Mouse (Mus musculus): ENCODE data around the gene Ctdspl. TPM values are rescaled to one million over a fixed set of nuclear protein-coding genes. Genes with fewer than 3 reads are reported as not detected.

Gene Ctdspl
- polyA plus RNA-seq, 1 experiment from 2014 or later: 10.0 TPM

DNA sequence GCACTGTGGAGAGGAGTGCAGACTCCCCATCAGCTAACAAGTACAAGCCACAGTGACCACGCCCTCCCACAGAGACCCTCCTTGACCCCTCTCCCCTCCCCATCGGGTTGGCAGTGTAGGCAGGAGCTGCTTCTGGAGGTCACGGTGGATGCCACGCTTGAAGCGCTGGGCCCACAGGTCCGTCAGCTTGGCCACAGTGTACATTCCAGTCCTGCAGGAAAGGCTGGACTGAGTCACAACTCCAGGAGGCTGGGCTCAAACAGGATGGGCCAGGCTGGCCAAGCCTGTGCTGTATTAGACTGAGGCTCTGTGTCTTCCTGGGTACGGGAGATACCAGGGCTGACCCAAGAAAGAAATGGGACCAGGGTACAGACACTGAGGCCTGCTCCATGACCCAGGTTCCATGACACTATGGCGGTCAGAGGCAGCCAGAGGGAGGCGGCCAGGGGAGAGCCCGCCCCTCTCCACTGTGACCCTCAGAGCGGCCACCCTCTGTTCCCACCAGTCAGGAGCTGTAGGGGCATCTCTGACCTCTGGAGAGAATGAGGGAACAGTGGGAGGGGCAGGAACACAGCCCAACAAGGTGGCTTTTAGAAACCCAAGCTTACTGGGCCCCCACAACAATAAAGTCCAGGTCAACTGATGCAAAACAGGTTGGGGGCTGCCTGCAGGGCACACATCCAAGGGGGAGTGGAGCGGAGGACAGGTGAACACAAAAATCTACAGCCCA, 165.5 kb downstream of the Ctdspl start:
- H3K27me3 ChIP-seq (ENCODE audit: control insufficient read depth, insufficient read depth, low read length): no peaks in the 10 kb centered on the region
- no peak overlapping the region for H3K27ac ChIP-seq (replicated peaks; ENCODE audit: low read depth, low read length)
- DNase-seq (ENCODE audit: low spot score): no peak

DNA sequence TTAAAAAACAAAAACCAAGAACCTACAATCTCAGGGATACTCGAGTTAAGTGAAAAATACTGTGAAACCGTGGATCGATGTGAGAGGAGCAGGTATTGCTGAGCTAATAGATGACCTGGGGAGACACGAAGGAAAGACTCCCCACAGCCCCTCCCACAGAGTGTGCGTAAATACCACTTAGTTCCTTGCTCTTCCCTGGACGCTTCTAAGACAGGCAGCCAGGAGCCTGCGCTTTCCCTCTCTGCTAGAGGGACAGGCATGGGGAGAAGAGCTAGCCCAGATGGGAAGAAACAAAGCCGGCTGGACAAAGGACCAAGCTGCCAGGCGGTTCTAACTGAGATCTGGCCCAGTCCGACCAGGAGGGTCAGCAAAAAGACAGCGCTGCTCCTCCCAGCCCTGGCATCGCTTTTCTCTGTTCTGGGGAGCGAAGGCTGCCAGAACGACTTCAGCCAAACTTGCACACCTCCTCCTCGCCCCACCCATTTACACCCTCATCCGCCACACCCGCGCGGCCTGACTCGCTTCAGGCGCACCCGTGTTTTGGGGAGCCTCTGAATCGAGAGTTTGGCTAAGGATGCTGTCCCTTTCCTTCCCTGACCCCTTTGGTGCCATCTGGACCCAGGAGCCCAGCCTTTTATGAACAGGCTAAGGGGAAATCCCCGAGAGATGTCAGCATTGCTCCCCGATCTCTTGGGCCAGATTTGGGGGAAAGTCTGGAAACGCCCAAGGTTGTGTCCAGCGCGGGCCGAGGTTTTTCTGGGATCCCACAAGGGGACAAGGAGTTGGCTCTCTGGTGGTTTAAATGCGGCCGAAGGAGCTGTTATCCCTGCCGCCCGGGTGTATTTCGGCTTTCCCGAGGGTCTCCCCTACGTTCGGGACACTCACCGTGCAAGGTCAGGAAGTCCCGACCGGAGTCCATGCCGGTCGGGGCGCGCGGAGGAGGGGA, 166.5 kb downstream of the Ctdspl start:
- Histone ChIP-seq H3K9me3 (replicated peaks; ENCODE audit: control insufficient read depth, low read length) (no peaks in the 10 kb centered on the region), H3K27ac (replicated peaks; ENCODE audit: low read depth, low read length) (no peak overlapping the region), H3K4me2 (ENCODE audit: low read depth, low read length) (peak overlapping the region; percentile 88), H3K4me1 (ENCODE audit: control insufficient read depth, insufficient read depth, low read length) (no peaks in the 10 kb centered on the region), H3K4me3 (ENCODE audit: low read depth, low read length) (peak overlapping the region; percentile 61), H3K36me3 (replicated peaks; ENCODE audit: control insufficient read depth, insufficient read depth, low read depth, low read length) (no peaks in the 10 kb centered on the region), H3K9ac (replicated peaks; ENCODE audit: low read length) (peak overlapping the region; percentile 68), H3K27me3 (ENCODE audit: control insufficient read depth, insufficient read depth, low read length) (no peaks in the 10 kb centered on the region)
- ATAC-seq (replicated peaks; ENCODE audit: insufficient number of reproducible peaks, low FRiP score, low TSS enrichment, low read depth) (no peak), DNase-seq (ENCODE audit: low spot score) (peak; percentile 24)
- WGBS: 3% methylated on average over 45 of the region's 45 CpGs

More for the DNA sequence above, 165.5 kb downstream of the Ctdspl start:
- Histone ChIP-seq H3K9me3 (replicated peaks; ENCODE audit: control insufficient read depth, low read length) (no peaks in the 10 kb centered on the region), H3K9ac (replicated peaks; ENCODE audit: low read length) (no peak overlapping the region), H3K4me1 (ENCODE audit: control insufficient read depth, insufficient read depth, low read length) (no peaks in the 10 kb centered on the region), H3K36me3 (replicated peaks; ENCODE audit: control insufficient read depth, insufficient read depth, low read depth, low read length) (no peaks in the 10 kb centered on the region), H3K4me3 (ENCODE audit: low read depth, low read length) (no peak overlapping the region), H3K4me2 (ENCODE audit: low read depth, low read length) (peak overlapping the region; percentile 16)
- 64% methylated on average over 12 of the region's 12 CpGs for WGBS
- ATAC-seq (replicated peaks; ENCODE audit: insufficient number of reproducible peaks, low FRiP score, low TSS enrichment, low read depth): 0 out of 2 replicates have a peak, but pooled peaks have one; percentile 11

Small RNA genes within 50 kb of the gene (microRNA-seq; reads per million reads assigned to microRNA genes)
- gene Mir26a-1 (ENCODE audit: borderline number of aligned reads): 18.8 reads per million, percentile 20 among the genes with 10 or more reads in this experiment

Other genes with a start within 250 kb of the Ctdspl start
- gene Vill, start 126.3 kb downstream of the Ctdspl start, polyA plus RNA-seq (2014; fragmentation: Nextera tagmentation; extraction: Ambion mirVana): 15.5 and 19.2 TPM in 2 replicates
- 20.1 and 21.5 TPM in 2 replicates for gene Plcd1, start 167.0 kb downstream of the Ctdspl start, polyA plus RNA-seq (2014; fragmentation: Nextera tagmentation; extraction: Ambion mirVana)
- gene Dlec1, start 176.0 kb downstream of the Ctdspl start, polyA plus RNA-seq (2014; fragmentation: Nextera tagmentation; extraction: Ambion mirVana): 0.69 and 1.5 TPM in 2 replicates
- 1.1 and 1.3 TPM in 2 replicates for gene Acaa1b, start 230.6 kb downstream of the Ctdspl start, polyA plus RNA-seq (2014; fragmentation: Nextera tagmentation; extraction: Ambion mirVana)
- not detected in 2 replicates for gene Gm47289, start 232.7 kb downstream of the Ctdspl start, polyA plus RNA-seq (2014; fragmentation: Nextera tagmentation; extraction: Ambion mirVana)